In genomic region chr12:69130486-69130885, GRCm38 (mm10) we compare ENCODE assay signal across 11 mouse cellular contexts. TPM values are rescaled to one million over a fixed set of nuclear protein-coding genes. Genes with fewer than 3 reads are reported as not detected.
DNase-seq lines count a peak whose midpoint lies in the region; ATAC-seq and TF ChIP-seq lines count a peak whose summit lies in the region.
"Had no signal": no experiment of that assay in that cellular context is flagged by ENCODE, and none has a peak within 500 bp of the region (broad histone marks: within the 10 kb centered on the region; RNA-seq: fewer than 3 reads in every experiment).

No protein-coding gene starts in this region.

- H3K27ac ChIP-seq in hindbrain, embryonic 10.5 days: no peak overlapping the region
- no peak overlapping the region for H3K27ac ChIP-seq in hindbrain, embryonic 11.5 days (ENCODE audit: low read depth, low read length)
- H3K27ac ChIP-seq in MEL (ENCODE audit: control insufficient read depth, low read depth, low read length): no peak overlapping the region
- H3K27ac ChIP-seq: forebrain, embryonic 12.5 days had no signal

- TF ChIP-seq EP300 in MEL (IDR thresholded peaks at IDR 0.05; ENCODE audit: low read depth in 1 of 2, low read length in 2 of 2): no peak

- no peaks in the 10 kb centered on the region for H3K9me3 ChIP-seq in hindbrain, embryonic 10.5 days
- H3K9me3 ChIP-seq in hindbrain, embryonic 11.5 days (ENCODE audit: control insufficient read depth, low read length): no peaks in the 10 kb centered on the region
- no peaks in the 10 kb centered on the region for H3K9me3 ChIP-seq in MEL (replicated peaks; ENCODE audit: insufficient read depth, low read length)
- H3K9me3 ChIP-seq: forebrain, embryonic 12.5 days; G1E had no signal

- TF ChIP-seq RAD21 in MEL (IDR thresholded peaks at IDR 0.05; ENCODE audit: low read depth, low read length): no peak

- H3K4me3 ChIP-seq in hindbrain, embryonic 10.5 days: peak overlapping the region; percentile 7; the same call in 1 of the 2 replicates
- H3K4me3 ChIP-seq in hindbrain, embryonic 11.5 days (ENCODE audit: low read depth, low read length): no peak overlapping the region
- peak overlapping the region; percentile 47 to 87 for H3K4me3 ChIP-seq in MEL (ENCODE audit: control insufficient read depth in 1 of 2, insufficient read depth in 1 of 2, low read depth in 2 of 2, low read length in 2 of 2)
- H3K4me3 ChIP-seq: forebrain, embryonic 12.5 days had no signal

- H3K36me3 ChIP-seq in hindbrain, embryonic 10.5 days: no peaks in the 10 kb centered on the region
- H3K36me3 ChIP-seq in hindbrain, embryonic 11.5 days (ENCODE audit: control insufficient read depth, insufficient read depth, low read length): no peaks in the 10 kb centered on the region
- H3K36me3 ChIP-seq in MEL (ENCODE audit: control insufficient read depth in 1 of 2, insufficient read depth in 2 of 2, low read length in 2 of 2): peaks cover 0 to 20% of the 10 kb centered on the region in 2 experiments; a peak in 2 of 4 replicates
- H3K36me3 ChIP-seq: forebrain, embryonic 12.5 days; G1E had no signal

- H3K4me1 ChIP-seq in hindbrain, embryonic 10.5 days (replicated peaks): peaks cover 10% of the 10 kb centered on the region; the same call in 1 of the 2 replicates
- no peaks in the 10 kb centered on the region for H3K4me1 ChIP-seq in hindbrain, embryonic 11.5 days (replicated peaks; ENCODE audit: control insufficient read depth, insufficient read depth, low read length)
- peaks cover 5 to 24% of the 10 kb centered on the region in 2 experiments for H3K4me1 ChIP-seq in MEL (ENCODE audit: control insufficient read depth in 1 of 2, insufficient read depth in 2 of 2, low read length in 2 of 2)
- H3K4me1 ChIP-seq: forebrain, embryonic 12.5 days had no signal

- H3K27me3 ChIP-seq in hindbrain, embryonic 10.5 days (ENCODE audit: insufficient read depth, poor library complexity, severe bottlenecking): no peaks in the 10 kb centered on the region
- H3K27me3 ChIP-seq in hindbrain, embryonic 11.5 days (ENCODE audit: control insufficient read depth, insufficient read depth, low read length): no peaks in the 10 kb centered on the region
- no peaks in the 10 kb centered on the region for H3K27me3 ChIP-seq in MEL (ENCODE audit: control insufficient read depth in 1 of 2, insufficient read depth in 2 of 2, low read length in 2 of 2)
- H3K27me3 ChIP-seq: forebrain, embryonic 12.5 days had no signal

- TF ChIP-seq CTCF in MEL (IDR thresholded peaks at IDR 0.05 in 2 of 3, conservative IDR thresholded peaks at IDR 0.05 in 1 of 3; ENCODE audit: control insufficient read depth in 1 of 3, insufficient read depth in 1 of 3, low read depth in 2 of 3, low read length in 3 of 3, poor library complexity in 1 of 3, severe bottlenecking in 1 of 3): no peak

- no peak for ATAC-seq in hindbrain, embryonic 11.5 days (ENCODE audit: low FRiP score)
- peak; percentile 15; the same call in 1 of the 2 replicates for ATAC-seq in megakaryocyte progenitor cell, adult 5-6 weeks (replicated peaks; ENCODE audit: poor library complexity)

- DNase-seq in hindbrain, embryonic 10.5 days (ENCODE audit: low spot score): no peak
- DNase-seq in hindbrain, embryonic 11.5 days (ENCODE audit: low spot score): no peak
- DNase-seq in MEL (ENCODE audit: low read depth, low spot score): peak; percentile 71
- DNase-seq in induced T-regulatory cell, adult 2 months (ENCODE audit: low read depth): peak; percentile 31
- no peak for DNase-seq in spleen, postnatal 4 days (ENCODE audit: low spot score in 2 of 2)
- no peak for DNase-seq in kidney, adult 8-10 months
- no peak for DNase-seq in urinary bladder, adult 18-20 months (ENCODE audit: low spot score in 2 of 2)
- DNase-seq: thymus, adult 18-20 months had no signal

- peak in 1 of 2 experiments; percentile 42; a peak in 1 of 4 replicates for TF ChIP-seq POLR2A in MEL (IDR thresholded peaks at IDR 0.05; ENCODE audit: control insufficient read depth in 1 of 2, insufficient read depth in 1 of 2, low read depth in 1 of 2, low read length in 2 of 2, poor library complexity in 1 of 2)

- no peak overlapping the region for H3K4me2 ChIP-seq in hindbrain, embryonic 11.5 days (replicated peaks; ENCODE audit: low read depth, low read length)
- H3K4me2 ChIP-seq: forebrain, embryonic 12.5 days had no signal

- H3K9ac ChIP-seq in hindbrain, embryonic 11.5 days (ENCODE audit: low read depth, low read length): no peak overlapping the region
- peak overlapping the region; percentile 55 for H3K9ac ChIP-seq in MEL (ENCODE audit: control insufficient read depth, low read depth, low read length, poor library complexity, severe bottlenecking)
- H3K9ac ChIP-seq: forebrain, embryonic 12.5 days had no signal

- 71% methylated on average over 12 of the region's 12 CpGs for WGBS in hindbrain, embryonic 10.5 days
- WGBS in hindbrain, embryonic 11.5 days: 72% methylated on average over 12 of the region's 12 CpGs

- no peaks in the 10 kb centered on the region for H3K79me2 ChIP-seq in MEL (ENCODE audit: control insufficient read depth, insufficient read depth, low read length, poor library complexity)

TF ChIP-seq in MEL, 35 proteins besides CTCF, POLR2A, EP300 and RAD21:
- TF ChIP-seq ZKSCAN1 (IDR thresholded peaks at IDR 0.05; ENCODE audit: low read depth, low read length): no peak
- TF ChIP-seq GATA1 (IDR thresholded peaks at IDR 0.05; ENCODE audit: low read depth, low read length): no peak
- peak; percentile 12; the same call in 1 of the 2 replicates for TF ChIP-seq NELFE (IDR thresholded peaks at IDR 0.05; ENCODE audit: low read depth, low read length)

RNA-seq across cellular contexts. Expression of gene Rps29, which starts 28.5 kb away (rescaled TPM):
- 1,324 and 1,340 TPM in 2 replicates for polyA plus RNA-seq in hindbrain, embryonic 10.5 days (2016; fragmentation: Nextera tagmentation; extraction: Ambion mirVana)
- 1,259 and 1,264 TPM in 2 replicates for polyA plus RNA-seq in hindbrain, embryonic 11.5 days (2014; fragmentation: Nextera tagmentation; extraction: Ambion mirVana)
- total RNA-seq in MEL (2012; rRNA removed): 4,641 and 5,133 TPM in 2 replicates
- polyA plus RNA-seq in MEL (2012; ENCODE audit: insufficient read depth in 1 of 2, insufficient read length in 2 of 2, low read depth in 1 of 2, low replicate concordance in 2 of 2, missing spikeins in 1 of 2): 1,000 to 10,000 TPM in 1 of 2 experiments, 100 to 1,000 TPM in 1; 450 to 1,410 TPM
- total RNA-seq in megakaryocyte progenitor cell, adult 5-6 weeks (2015): 2,352 and 2,382 TPM in 2 replicates
- 2,189 and 3,108 TPM in 2 replicates for total RNA-seq in megakaryocyte progenitor cell, adult 5-6 weeks (2017)

RNA-seq across cellular contexts. Expression of gene Lrr1, which starts 38.1 kb away (rescaled TPM):
- polyA plus RNA-seq in hindbrain, embryonic 10.5 days (2016; fragmentation: Nextera tagmentation; extraction: Ambion mirVana): 28.3 and 31.8 TPM in 2 replicates
- 23.6 and 27.2 TPM in 2 replicates for polyA plus RNA-seq in hindbrain, embryonic 11.5 days (2014; fragmentation: Nextera tagmentation; extraction: Ambion mirVana)
- 10.2 and 14.1 TPM in 2 replicates for total RNA-seq in MEL (2012; rRNA removed)
- 10 to 100 TPM in 1 of 2 experiments, not detected in 1; 23.1 TPM for polyA plus RNA-seq in MEL (2012; ENCODE audit: insufficient read depth in 1 of 2, insufficient read length in 2 of 2, low read depth in 1 of 2, low replicate concordance in 2 of 2, missing spikeins in 1 of 2)
- total RNA-seq in megakaryocyte progenitor cell, adult 5-6 weeks (2015): 32.3 and 40.5 TPM in 2 replicates
- 11.6 and 17.9 TPM in 2 replicates for total RNA-seq in megakaryocyte progenitor cell, adult 5-6 weeks (2017)

RNA-seq across cellular contexts. Expression of gene Rpl36al, which starts 53.4 kb away (rescaled TPM):
- polyA plus RNA-seq in hindbrain, embryonic 10.5 days (2016; fragmentation: Nextera tagmentation; extraction: Ambion mirVana): 497 and 532 TPM in 2 replicates
- polyA plus RNA-seq in hindbrain, embryonic 11.5 days (2014; fragmentation: Nextera tagmentation; extraction: Ambion mirVana): 461 and 473 TPM in 2 replicates
- 1,318 and 1,322 TPM in 2 replicates for total RNA-seq in MEL (2012; rRNA removed)
- 100 to 1,000 TPM in 1 of 2 experiments, not detected in 1; 696 TPM for polyA plus RNA-seq in MEL (2012; ENCODE audit: insufficient read depth in 1 of 2, insufficient read length in 2 of 2, low read depth in 1 of 2, low replicate concordance in 2 of 2, missing spikeins in 1 of 2)
- total RNA-seq in megakaryocyte progenitor cell, adult 5-6 weeks (2015): 1,035 and 1,112 TPM in 2 replicates
- total RNA-seq in megakaryocyte progenitor cell, adult 5-6 weeks (2017): 1,330 and 1,393 TPM in 2 replicates

RNA-seq across cellular contexts. Expression of gene Mgat2, which starts 53.5 kb away (rescaled TPM):
- polyA plus RNA-seq in hindbrain, embryonic 10.5 days (2016; fragmentation: Nextera tagmentation; extraction: Ambion mirVana): 33.9 and 35.6 TPM in 2 replicates
- polyA plus RNA-seq in hindbrain, embryonic 11.5 days (2014; fragmentation: Nextera tagmentation; extraction: Ambion mirVana): 35.9 and 37.7 TPM in 2 replicates
- total RNA-seq in MEL (2012; rRNA removed): 43.3 and 65.3 TPM in 2 replicates
- 10 to 100 TPM in 1 of 2 experiments, not detected in 1; 40.9 TPM for polyA plus RNA-seq in MEL (2012; ENCODE audit: insufficient read depth in 1 of 2, insufficient read length in 2 of 2, low read depth in 1 of 2, low replicate concordance in 2 of 2, missing spikeins in 1 of 2)
- total RNA-seq in megakaryocyte progenitor cell, adult 5-6 weeks (2015): 145 TPM in 2 replicates
- total RNA-seq in megakaryocyte progenitor cell, adult 5-6 weeks (2017): 149 and 155 TPM in 2 replicates

Comparison
In these comparisons a context has a peak if more than half of its experiments do, and no peak if none do; other contexts are left out.
1. DNase-seq: peak in MEL (single experiment) and induced T-regulatory cell, adult 2 months (single experiment); none in hindbrain, embryonic 10.5 days (single experiment), hindbrain, embryonic 11.5 days (single experiment), spleen, postnatal 4 days (0 of 2), kidney, adult 8-10 months (0 of 2) and urinary bladder, adult 18-20 months (0 of 2).